Mouse (Mus musculus) MEL (cell line): ENCODE data around the gene Trim62. TPM values are rescaled to one million over a fixed set of nuclear protein-coding genes. Genes with fewer than 3 reads are reported as not detected.
A peak's percentile ranks its signal among the peaks of the same experiment; 100 is the strongest.

ENCODE experiments used
- DNase-seq: peaks from one replicate; pipeline ENCODE4 v3.0.0; 2011; ENCODE audit warnings: low read depth, low spot score
- H3K27ac ChIP-seq: 2 replicates; pipeline ENCODE4 v1.5.1; 2012; ENCODE audit warnings: low read depth, mild to moderate bottlenecking, control low read depth, low read length, moderate library complexity; ENCODE audit not compliant: control insufficient read depth
- H3K27me3 ChIP-seq, 2 experiments: fragments of 150-350 bp in 1 of 2; sonication (generic) in 1 of 2; 2 replicates each; pipeline ENCODE4 v1.6.1; 2012; ENCODE audit warnings: low read length in 2 of 2, mild to moderate bottlenecking in 2 of 2, improper control_type of control experiment in 1 of 2, moderate library complexity in 1 of 2; ENCODE audit not compliant: insufficient read depth in 2 of 2, control insufficient read depth in 1 of 2
- H3K36me3 ChIP-seq, 2 experiments: 2 replicates each; pipeline ENCODE4 v1.6.1; 2012 to 2014; ENCODE audit warnings: low read length in 2 of 2, improper control_type of control experiment in 1 of 2, inconsistent platforms in 1 of 2, mild to moderate bottlenecking in 1 of 2; ENCODE audit not compliant: insufficient read depth in 2 of 2, control insufficient read depth in 1 of 2
- H3K4me1 ChIP-seq, 2 experiments: fragments of 150-350 bp in 1 of 2; sonication (generic) in 1 of 2; 2 replicates each; pipeline ENCODE4 v1.6.1; 2012; ENCODE audit warnings: low read length in 2 of 2, improper control_type of control experiment in 1 of 2, mild to moderate bottlenecking in 1 of 2; ENCODE audit not compliant: insufficient read depth in 2 of 2, control insufficient read depth in 1 of 2
- H3K4me3 ChIP-seq, 2 experiments: fragments of 150-350 bp in 1 of 2; sonication (generic) in 1 of 2; 2 replicates each; pipeline ENCODE4 v1.5.1; 2012; ENCODE audit warnings: low read depth in 2 of 2, low read length in 2 of 2, mild to moderate bottlenecking in 2 of 2, moderate library complexity in 2 of 2, control low read depth in 1 of 2, improper control_type of control experiment in 1 of 2; ENCODE audit not compliant: control insufficient read depth in 1 of 2, insufficient read depth in 1 of 2
- H3K79me2 ChIP-seq: 2 replicates; pipeline ENCODE4 v1.6.1; 2012; ENCODE audit warnings: mild to moderate bottlenecking, low read length, moderate library complexity; ENCODE audit not compliant: control insufficient read depth, poor library complexity, insufficient read depth
- H3K9ac ChIP-seq: 2 replicates; pipeline ENCODE4 v1.6.1; 2012; ENCODE audit warnings: low read depth, mild to moderate bottlenecking, control low read depth, low read length, moderate library complexity; ENCODE audit not compliant: control insufficient read depth, poor library complexity, severe bottlenecking
- H3K9me3 ChIP-seq: fragments of 150-350 bp; sonication (generic); replicated peaks from 2 replicates; pipeline ENCODE4 v1.6.1; 2012; ENCODE audit warnings: mild to moderate bottlenecking, low read length, improper control_type of control experiment, moderate library complexity; ENCODE audit not compliant: insufficient read depth
- BHLHE40 ChIP-seq: IDR thresholded peaks from 2 replicates; pipeline ENCODE4 v1.6.1; 2012; ENCODE audit warnings: low read depth, mild to moderate bottlenecking, inconsistent platforms, low read length, improper control_type of control experiment, borderline replicate concordance
- CHD1 ChIP-seq: IDR thresholded peaks from 2 replicates; pipeline ENCODE4 v1.6.1; 2012; ENCODE audit warnings: low read depth, mild to moderate bottlenecking, inconsistent platforms, low read length, improper control_type of control experiment
- CHD2 ChIP-seq: IDR thresholded peaks from 2 replicates; pipeline ENCODE4 v1.6.1; 2011; ENCODE audit warnings: low read length, improper control_type of control experiment
- CTCF ChIP-seq, 3 experiments: IDR thresholded peaks in 2 of 3; conservative IDR thresholded peaks in 1 of 3; 2 replicates each; pipeline ENCODE4 v1.5.1; 2011 to 2012; ENCODE audit warnings: low read length in 3 of 3, low read depth in 2 of 3, mild to moderate bottlenecking in 2 of 3, improper control_type of control experiment in 1 of 3, inconsistent platforms in 1 of 3, mixed read lengths in 1 of 3, moderate library complexity in 1 of 3; ENCODE audit not compliant: control insufficient read depth in 1 of 3, insufficient read depth in 1 of 3, poor library complexity in 1 of 3, severe bottlenecking in 1 of 3
- E2F4 ChIP-seq: IDR thresholded peaks from 2 replicates; pipeline ENCODE4 v1.6.1; 2011; ENCODE audit warnings: low read depth, low read length, improper control_type of control experiment, borderline replicate concordance
- ETS1 ChIP-seq: IDR thresholded peaks from 2 replicates; pipeline ENCODE4 v1.6.1; 2012; ENCODE audit warnings: low read depth, mild to moderate bottlenecking, inconsistent platforms, low read length, improper control_type of control experiment, moderate library complexity
- HCFC1 ChIP-seq: IDR thresholded peaks from 2 replicates; pipeline ENCODE4 v1.6.1; 2012; ENCODE audit warnings: low read depth, mild to moderate bottlenecking, inconsistent platforms, low read length, improper control_type of control experiment, moderate library complexity
- JUND ChIP-seq: IDR thresholded peaks from 2 replicates; pipeline ENCODE4 v1.6.1; 2011; ENCODE audit warnings: low read depth, mild to moderate bottlenecking, improper control_type of control experiment, low read length
- KAT2A ChIP-seq: conservative IDR thresholded peaks from 2 replicates; pipeline ENCODE4 v1.6.1; 2012; ENCODE audit warnings: low read depth, low read length, improper control_type of control experiment, inconsistent platforms
- MAFK ChIP-seq: IDR thresholded peaks from 2 replicates; pipeline ENCODE4 v1.6.1; 2011; ENCODE audit warnings: low read depth, mild to moderate bottlenecking, low read length, improper control_type of control experiment, borderline replicate concordance
- MAX ChIP-seq: IDR thresholded peaks from 2 replicates; pipeline ENCODE4 v1.6.1; 2011; ENCODE audit warnings: low read length, improper control_type of control experiment
- MEF2A ChIP-seq: IDR thresholded peaks from 2 replicates; pipeline ENCODE4 v1.6.1; 2014; ENCODE audit warnings: low read depth, mild to moderate bottlenecking, inconsistent platforms, low read length, improper control_type of control experiment; ENCODE audit not compliant: poor library complexity, insufficient replicate concordance, severe bottlenecking; ENCODE audit errors: extremely low read depth
- MXI1 ChIP-seq: IDR thresholded peaks from 2 replicates; pipeline ENCODE4 v1.6.1; 2011; ENCODE audit warnings: mild to moderate bottlenecking, low read depth, low read length, improper control_type of control experiment
- MYC ChIP-seq: IDR thresholded peaks from 2 replicates; pipeline ENCODE4 v1.6.1; 2011; ENCODE audit warnings: low read depth, mild to moderate bottlenecking, low read length, improper control_type of control experiment, moderate library complexity
- NELFE ChIP-seq: IDR thresholded peaks from 2 replicates; pipeline ENCODE4 v1.6.1; 2011; ENCODE audit warnings: low read depth, low read length, improper control_type of control experiment
- POLR2A ChIP-seq, 2 experiments: IDR thresholded peaks; 2 replicates each; pipeline ENCODE4 v1.6.1; 2011 to 2012; ENCODE audit warnings: low read length in 2 of 2, mild to moderate bottlenecking in 2 of 2, control low read depth in 1 of 2, improper control_type of control experiment in 1 of 2, low read depth in 1 of 2, moderate library complexity in 1 of 2; ENCODE audit not compliant: control insufficient read depth in 1 of 2, insufficient read depth in 1 of 2, poor library complexity in 1 of 2
- POLR2AphosphoS2 ChIP-seq: IDR thresholded peaks from 2 replicates; pipeline ENCODE4 v1.6.1; 2011; ENCODE audit warnings: low read length, improper control_type of control experiment
- POLR2AphosphoS5 ChIP-seq: IDR thresholded peaks from 2 replicates; pipeline ENCODE4 v1.6.1; 2012; ENCODE audit warnings: low read depth, borderline replicate concordance, mild to moderate bottlenecking, inconsistent platforms, low read length, moderate library complexity, mixed read lengths
- RAD21 ChIP-seq: IDR thresholded peaks from 2 replicates; pipeline ENCODE4 v1.6.1; 2011; ENCODE audit warnings: mild to moderate bottlenecking, low read depth, low read length, improper control_type of control experiment
- RCOR1 ChIP-seq: IDR thresholded peaks from 2 replicates; pipeline ENCODE4 v1.6.1; 2012; ENCODE audit warnings: low read depth, mild to moderate bottlenecking, inconsistent platforms, low read length, improper control_type of control experiment
- SIN3A ChIP-seq: IDR thresholded peaks from 2 replicates; pipeline ENCODE4 v1.6.1; 2012; ENCODE audit warnings: low read length, improper control_type of control experiment, inconsistent platforms
- SMC3 ChIP-seq: IDR thresholded peaks from 2 replicates; pipeline ENCODE4 v1.6.1; 2011; ENCODE audit warnings: low read depth, low read length, improper control_type of control experiment
- TAL1 ChIP-seq: IDR thresholded peaks from 2 replicates; pipeline ENCODE4 v1.6.1; 2012; ENCODE audit warnings: mild to moderate bottlenecking, inconsistent platforms, low read length, moderate library complexity, mixed read lengths
- TBP ChIP-seq: IDR thresholded peaks from 2 replicates; pipeline ENCODE4 v1.8.0; 2011; ENCODE audit warnings: low read depth, low read length, improper control_type of control experiment
- UBTF ChIP-seq: IDR thresholded peaks from 2 replicates; pipeline ENCODE4 v1.6.1; 2012; ENCODE audit warnings: low read depth, mild to moderate bottlenecking, inconsistent platforms, low read length, improper control_type of control experiment, moderate library complexity, borderline replicate concordance; ENCODE audit not compliant: insufficient read depth
- USF1 ChIP-seq: IDR thresholded peaks from 2 replicates; pipeline ENCODE4 v1.6.1; 2014; ENCODE audit warnings: low read depth, mild to moderate bottlenecking, inconsistent platforms, low read length, improper control_type of control experiment, moderate library complexity
- USF2 ChIP-seq, 2 experiments: IDR thresholded peaks; 2 replicates each; pipeline ENCODE4 v1.6.1; 2011 to 2012; ENCODE audit warnings: improper control_type of control experiment in 2 of 2, low read length in 2 of 2, borderline replicate concordance in 1 of 2, inconsistent platforms in 1 of 2, low read depth in 1 of 2, mild to moderate bottlenecking in 1 of 2; ENCODE audit not compliant: insufficient read depth in 1 of 2
- ZC3H11A ChIP-seq: IDR thresholded peaks from 2 replicates; pipeline ENCODE4 v1.6.1; 2012; ENCODE audit warnings: low read depth, mild to moderate bottlenecking, inconsistent platforms, low read length, improper control_type of control experiment
- ZKSCAN1 ChIP-seq: IDR thresholded peaks from 2 replicates; pipeline ENCODE4 v1.6.1; 2012; ENCODE audit warnings: low read depth, mild to moderate bottlenecking, inconsistent platforms, low read length, improper control_type of control experiment, moderate library complexity
- polyA plus RNA-seq, 2 experiments: library from polyadenylated mRNA; stranded (reverse) in 1 of 2; unstranded in 1 of 2; fragments of >175 nt in 1 of 2; fragments of >200 nt in 1 of 2; gene quantifications; 2 replicates each; pipeline versions ENCODE4 v1.2.1 to v1.2.4; 2012; ENCODE audit warnings: low replicate concordance in 2 of 2, low read depth in 1 of 2; ENCODE audit not compliant: insufficient read length in 2 of 2, insufficient read depth in 1 of 2, missing spikeins in 1 of 2
- total RNA-seq: library from RNA; depleted of rRNA; stranded (reverse); fragments of 300-350 nt; gene quantifications from 2 replicates; pipeline ENCODE4 v1.2.3, GENCODE M21; 2012

The Trim62 gene
- total and polyA plus RNA-seq, 3 experiments: 0.12 to 1.2 TPM; not detected in 1

- peak; percentile 87 for DNase-seq
- Histone ChIP-seq H3K79me2 (no peaks in the 10 kb centered on the region), H3K27me3 (peaks cover 0 to 1% of the 10 kb centered on the region in 2 experiments; a peak in 2 of 4 replicates), H3K36me3 (no peaks in the 10 kb centered on the region), H3K27ac (no peak overlapping the region), H3K9me3 (no peaks in the 10 kb centered on the region), H3K4me3 (peak overlapping the region; percentile 46 to 94), H3K4me1 (peaks cover 0 to 5% of the 10 kb centered on the region in 2 experiments; a peak in 1 of 4 replicates), H3K9ac (peak overlapping the region; percentile 30)
- TF ChIP-seq SMC3 (no peak), TBP (0 out of 2 replicates have a peak, but pooled peaks have one; percentile 7), ETS1 (0 out of 2 replicates have a peak, but pooled peaks have one; percentile 9), JUND (no peak), MAX (no peak)
Measured at GRCm38 (mm10) chr4:128947326-128947933, 64.0 kb downstream of the Trim62 start.

- no peaks in the 10 kb centered on the region for H3K79me2 ChIP-seq
- H3K4me1 ChIP-seq: peaks cover 0 to 5% of the 10 kb centered on the region in 2 experiments; a peak in 1 of 4 replicates
- H3K9ac ChIP-seq: peak overlapping the region; percentile 30; the same call in 1 of the 2 replicates
- no peaks in the 10 kb centered on the region for H3K9me3 ChIP-seq
- H3K27me3 ChIP-seq: peaks cover 0 to 1% of the 10 kb centered on the region in 2 experiments; a peak in 2 of 4 replicates
- H3K27ac ChIP-seq: no peak overlapping the region
- no peaks in the 10 kb centered on the region for H3K36me3 ChIP-seq
- peak; percentile 88 for DNase-seq
- H3K4me3 ChIP-seq: peak overlapping the region; percentile 46 to 94
- TF ChIP-seq ZKSCAN1: no peak
- TF ChIP-seq ZC3H11A: 0 out of 2 replicates have a peak, but pooled peaks have one; percentile 14
- TF ChIP-seq CHD2: no peak
- no peak for TF ChIP-seq NELFE
- no peak for TF ChIP-seq TAL1
- TF ChIP-seq POLR2A (IDR thresholded peaks at IDR 0.05; ENCODE audit: control insufficient read depth in 1 of 2, insufficient read depth in 1 of 2, low read depth in 1 of 2, low read length in 2 of 2, poor library complexity in 1 of 2): no peak
- peak; percentile 48 for TF ChIP-seq RAD21
- no peak for TF ChIP-seq E2F4
- TF ChIP-seq KAT2A: no peak
- peak; percentile 77 to 92 (median 86) for TF ChIP-seq CTCF (IDR thresholded peaks at IDR 0.05 in 2 of 3, conservative IDR thresholded peaks at IDR 0.05 in 1 of 3; ENCODE audit: control insufficient read depth in 1 of 3, insufficient read depth in 1 of 3, low read depth in 2 of 3, low read length in 3 of 3, poor library complexity in 1 of 3, severe bottlenecking in 1 of 3)
- no peak for TF ChIP-seq MAFK
- TF ChIP-seq MYC: 0 out of 2 replicates have a peak, but pooled peaks have one; percentile 21
- no peak for TF ChIP-seq UBTF
- peak; percentile 49; the same call in 1 of the 2 replicates for TF ChIP-seq SIN3A
- no peak for TF ChIP-seq RCOR1
- peak; percentile 46; the same call in 1 of the 2 replicates for TF ChIP-seq USF1
- TF ChIP-seq POLR2AphosphoS2: no peak
- TF ChIP-seq USF2 (IDR thresholded peaks at IDR 0.05; ENCODE audit: borderline replicate concordance in 1 of 2, insufficient read depth in 1 of 2, low read depth in 1 of 2, low read length in 2 of 2): no peak
- no peak for TF ChIP-seq TBP
- TF ChIP-seq BHLHE40: peak; percentile 86
- no peak for TF ChIP-seq MEF2A
- TF ChIP-seq MAX: peak; percentile 34; the same call in 1 of the 2 replicates
- TF ChIP-seq MXI1: peak; percentile 57
- no peak; the same call in 1 of the 2 replicates for TF ChIP-seq HCFC1
- TF ChIP-seq CHD1: peak; percentile 90; the same call in 1 of the 2 replicates
- no peak for TF ChIP-seq POLR2AphosphoS5
Measured at GRCm38 (mm10) chr4:128948137-128948674, 64.8 kb downstream of the Trim62 start.
